Mouse (Mus musculus) liver, embryonic 13.5 days (tissue): ENCODE data around the gene Smco3. TPM values are rescaled to one million over a fixed set of nuclear protein-coding genes. Genes with fewer than 3 reads are reported as not detected.

Experiments used
- ATAC-seq: fragments of 200-750 bp; cut with Nextera tagmentation; 2 replicates; pipeline ENCODE4 v1.8.0; 2017; ENCODE audit warnings: low read depth, mild to moderate bottlenecking, moderate number of reproducible peaks, moderate library complexity
- DNase-seq: peaks from one replicate; pipeline ENCODE4 v3.0.0; 2022
- H3K27ac ChIP-seq: fragments of 300-500 bp; sonication (generic); 2 replicates; pipeline ENCODE4 v1.5.1; 2015; ENCODE audit warnings: moderate library complexity, mild to moderate bottlenecking, inconsistent platforms
- H3K27me3 ChIP-seq: fragments of 300-500 bp; sonication (generic); 2 replicates; pipeline ENCODE4 v1.6.1; 2015; ENCODE audit warnings: mild to moderate bottlenecking, inconsistent platforms
- H3K36me3 ChIP-seq: fragments of 300-500 bp; sonication (generic); 2 replicates; pipeline ENCODE4 v1.6.1; 2015; ENCODE audit warnings: mild to moderate bottlenecking, inconsistent platforms
- H3K4me1 ChIP-seq: fragments of 300-500 bp; sonication (generic); replicated peaks from 2 replicates; pipeline ENCODE4 v1.6.1; 2015; ENCODE audit warnings: inconsistent platforms
- H3K4me2 ChIP-seq: fragments of 300-500 bp; sonication (generic); 2 replicates; pipeline ENCODE4 v1.6.1; 2015; ENCODE audit warnings: inconsistent platforms, mild to moderate bottlenecking, moderate library complexity
- H3K4me3 ChIP-seq: fragments of 300-500 bp; sonication (generic); replicated peaks from 2 replicates; pipeline ENCODE4 v1.5.1; 2015; ENCODE audit warnings: mild to moderate bottlenecking, inconsistent platforms
- H3K9ac ChIP-seq: fragments of 300-500 bp; sonication (generic); 2 replicates; pipeline ENCODE4 v1.6.1; 2015; ENCODE audit warnings: mild to moderate bottlenecking, inconsistent platforms
- H3K9me3 ChIP-seq: fragments of 300-500 bp; sonication (generic); replicated peaks from 2 replicates; pipeline ENCODE4 v1.6.1; 2016; ENCODE audit warnings: inconsistent platforms
- WGBS: fragments of 180-500 bp; shearing (Covaris S2); methylation state at CpG from one replicate; pipeline ENCODE4 v1.1.7; 2015; ENCODE audit not compliant: insufficient replicate concordance; 5-methylcytosine and 5-hydroxymethylcytosine counted together
- polyA plus RNA-seq: library from polyadenylated mRNA; unstranded; fragments of >200 nt; fragmentation: Nextera tagmentation; extraction: Ambion mirVana; gene quantifications from 2 replicates; pipeline ENCODE4 v1.2.1, GENCODE M21; 2015

Gene Smco3
- polyA plus RNA-seq, 1 experiment from 2014 or later: not detected

GRCm38 (mm10) chr6:136857873-136858260 is 22.6 kb upstream of the Smco3 start:
- Histone ChIP-seq H3K4me1 (peaks cover 69% of the 10 kb centered on the region), H3K27me3 (no peaks in the 10 kb centered on the region), H3K36me3 (peaks cover 31% of the 10 kb centered on the region), H3K9ac (peak overlapping the region; percentile 91), H3K9me3 (no peaks in the 10 kb centered on the region), H3K27ac (peak overlapping the region; percentile 99), H3K4me2 (peak overlapping the region; percentile 71), H3K4me3 (peak overlapping the region; percentile 80)
- ATAC-seq: peak; percentile 69
- DNase-seq: no peak
- 2% methylated on average over 11 of the region's 11 CpGs for WGBS

GRCm38 (mm10) chr6:136857186-136857872 is 22.1 kb upstream of the Smco3 start, which contains the start of gene Art4:
Gene Art4, minus strand, starts transcription at chr6:136857733.
- Histone ChIP-seq H3K9ac (peak within 1 kb of the TSS; percentile 91), H3K27ac (peak within 1 kb of the TSS; percentile 99), H3K27me3 (no peaks in the 10 kb centered on the region), H3K4me1 (peaks cover 74% of the 10 kb centered on the region), H3K4me3 (peak within 1 kb of the TSS; percentile 80), H3K4me2 (peak within 1 kb of the TSS; percentile 71), H3K36me3 (peaks cover 37% of the 10 kb centered on the region), H3K9me3 (no peaks in the 10 kb centered on the region)
- DNase-seq (peak; percentile 89), ATAC-seq (peak; percentile 98)
- WGBS: 10% methylated on average over 18 of the region's 18 CpGs

- peak; percentile 57 for DNase-seq
- H3K9me3 ChIP-seq: no peaks in the 10 kb centered on the region
- peaks cover 48% of the 10 kb centered on the region for H3K36me3 ChIP-seq
- peak overlapping the region; percentile 80 for H3K4me3 ChIP-seq
- WGBS: 25% methylated on average over 14 of the region's 14 CpGs
- no peaks in the 10 kb centered on the region for H3K27me3 ChIP-seq
- peak overlapping the region; percentile 71 for H3K4me2 ChIP-seq
- peak overlapping the region; percentile 91 for H3K9ac ChIP-seq
- H3K27ac ChIP-seq: peak overlapping the region; percentile 99
- peak; percentile 21; the same call in 1 of the 2 replicates for ATAC-seq
- H3K4me1 ChIP-seq: peaks cover 82% of the 10 kb centered on the region
These were observed 20.9 kb upstream of the Smco3 start for GRCm38 (mm10) chr6:136856071-136856636.

DNA sequence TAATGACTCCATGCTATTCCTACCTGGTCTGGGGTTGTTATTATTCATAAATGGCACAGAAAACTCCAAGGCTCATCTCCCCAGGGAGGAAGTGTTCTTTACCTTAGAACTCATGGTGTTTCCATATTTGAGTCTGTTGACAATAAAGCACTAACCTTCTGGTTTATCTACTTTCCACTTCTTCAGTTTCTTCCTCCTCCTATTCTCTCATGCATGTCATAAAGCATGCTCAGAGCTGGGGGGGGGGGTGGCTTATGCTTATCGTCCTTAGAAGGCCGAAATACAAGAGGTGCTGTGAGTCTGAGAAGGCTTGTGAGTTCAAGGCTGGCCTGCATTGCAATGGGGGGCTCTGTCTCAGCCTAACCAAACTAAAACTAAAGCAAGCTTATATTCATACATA is 19.9 kb upstream of the Smco3 start:
- no peak for ATAC-seq
- Histone ChIP-seq H3K9me3 (no peaks in the 10 kb centered on the region), H3K4me3 (peak overlapping the region; percentile 80), H3K4me2 (peak overlapping the region; percentile 71), H3K4me1 (peaks cover 84% of the 10 kb centered on the region), H3K27ac (peak overlapping the region; percentile 99), H3K27me3 (no peaks in the 10 kb centered on the region), H3K9ac (peak overlapping the region; percentile 91), H3K36me3 (peaks cover 58% of the 10 kb centered on the region)
- no peak for DNase-seq
- WGBS: 16% methylated on average over 2 of the region's 2 CpGs

DNA sequence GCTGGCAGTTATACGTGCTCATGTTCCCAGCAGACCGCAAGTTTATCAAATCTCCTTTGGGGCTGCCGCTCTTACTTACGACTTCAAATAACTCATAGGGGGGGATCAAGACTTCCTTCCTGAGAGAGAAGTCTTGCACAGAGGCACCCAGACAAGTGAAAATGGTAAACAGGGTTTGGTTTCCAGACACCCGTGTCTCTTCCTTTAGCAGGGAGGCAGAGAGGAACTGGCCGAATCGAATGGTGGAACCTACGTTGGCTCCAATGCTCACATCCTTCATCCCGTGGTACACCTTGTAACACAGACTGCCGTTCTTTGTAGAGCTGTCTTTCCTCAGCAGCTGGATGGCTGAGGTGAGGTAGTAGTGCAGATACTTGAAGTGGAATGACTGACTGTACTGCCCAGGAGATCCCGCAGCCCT is 19.1 kb upstream of the Smco3 start:
- Histone ChIP-seq H3K9me3 (no peaks in the 10 kb centered on the region), H3K4me3 (peak overlapping the region; percentile 80), H3K27me3 (no peaks in the 10 kb centered on the region), H3K9ac (peak overlapping the region; percentile 91), H3K36me3 (peaks cover 66% of the 10 kb centered on the region), H3K4me2 (peak overlapping the region; percentile 71), H3K27ac (peak overlapping the region; percentile 99), H3K4me1 (peaks cover 84% of the 10 kb centered on the region)
- no peak for ATAC-seq
- WGBS: 38% methylated on average over 11 of the region's 11 CpGs
- DNase-seq: no peak

- Histone ChIP-seq H3K9ac (peak overlapping the region; percentile 54), H3K27ac (peak overlapping the region; percentile 81), H3K27me3 (no peaks in the 10 kb centered on the region), H3K4me1 (peaks cover 85% of the 10 kb centered on the region), H3K4me3 (peak overlapping the region; percentile 80), H3K36me3 (peaks cover 82% of the 10 kb centered on the region), H3K4me2 (peak overlapping the region; percentile 71), H3K9me3 (no peaks in the 10 kb centered on the region)
- DNase-seq (no peak), ATAC-seq (no peak)
- WGBS: 40% methylated on average over 3 of the region's 3 CpGs
These were observed 17.5 kb upstream of the Smco3 start for GRCm38 (mm10) chr6:136852762-136853161.

DNA sequence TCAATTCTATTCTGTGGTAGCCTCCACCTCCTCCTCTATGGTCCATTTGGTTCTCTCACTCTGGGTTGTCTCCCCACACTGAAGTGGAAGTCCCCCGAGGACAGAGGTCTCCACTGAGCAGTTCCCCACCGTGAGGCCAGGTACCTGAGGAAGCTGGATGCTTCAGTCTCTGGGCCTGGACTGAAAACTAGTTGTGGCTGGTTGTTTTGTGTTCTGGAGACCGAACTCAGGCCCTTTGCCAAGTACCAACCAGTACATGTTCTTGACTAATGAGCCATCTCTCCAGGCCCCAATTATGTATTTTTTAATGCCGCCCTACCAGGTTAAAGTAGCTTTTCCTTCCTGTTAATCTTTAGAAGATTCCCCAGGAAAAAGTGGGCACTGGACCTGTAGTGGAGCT is 17.1 kb upstream of the Smco3 start:
- Histone ChIP-seq H3K27me3 (no peaks in the 10 kb centered on the region), H3K27ac (peak overlapping the region; percentile 81), H3K9ac (peak overlapping the region; percentile 54), H3K36me3 (peaks cover 87% of the 10 kb centered on the region), H3K4me2 (peak overlapping the region; percentile 71), H3K4me3 (peak overlapping the region; percentile 80), H3K9me3 (no peaks in the 10 kb centered on the region), H3K4me1 (peaks cover 88% of the 10 kb centered on the region)
- ATAC-seq: no peak
- no peak for DNase-seq
- 79% methylated on average over 4 of the region's 4 CpGs for WGBS

- Histone ChIP-seq H3K9me3 (no peaks in the 10 kb centered on the region), H3K27me3 (no peaks in the 10 kb centered on the region), H3K4me3 (peak overlapping the region; percentile 3; the same call in 1 of the 2 replicates), H3K9ac (0 out of 2 replicates have a peak overlapping the region, but pooled peaks have one; percentile 7), H3K36me3 (peaks cover 95% of the 10 kb centered on the region), H3K27ac (peak overlapping the region; percentile 75), H3K4me1 (peaks cover 81% of the 10 kb centered on the region), H3K4me2 (peak overlapping the region; percentile 39; the same call in 1 of the 2 replicates)
- ATAC-seq (no peak), DNase-seq (no peak)
- WGBS: 49% methylated on average over 6 of the region's 6 CpGs
These were observed 15.0 kb upstream of the Smco3 start for GRCm38 (mm10) chr6:136850267-136850666.

DNA sequence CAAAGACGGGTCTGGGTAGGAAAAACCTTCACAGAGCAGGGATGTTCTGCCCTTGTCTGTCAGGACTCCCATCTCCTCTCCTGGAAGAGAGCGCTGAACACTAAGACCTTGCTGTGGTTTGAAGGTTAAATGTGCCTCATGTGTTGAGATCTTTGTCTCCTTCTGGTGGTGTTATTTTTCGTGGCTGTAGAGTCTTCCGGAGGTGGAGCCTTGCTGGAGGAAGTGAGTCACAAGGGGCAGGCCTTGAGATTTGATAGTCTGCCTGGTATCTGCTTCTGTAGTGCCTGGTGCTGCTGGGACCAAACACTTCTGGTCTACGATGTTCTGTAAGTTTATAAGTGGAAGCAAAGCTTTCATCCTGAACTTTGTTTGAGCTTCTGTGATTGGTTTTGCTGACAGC is 13.7 kb upstream of the Smco3 start:
- H3K36me3 ChIP-seq: peaks cover 82% of the 10 kb centered on the region
- peak overlapping the region; percentile 75 for H3K27ac ChIP-seq
- H3K9me3 ChIP-seq: no peaks in the 10 kb centered on the region
- DNase-seq (no peak), ATAC-seq (0 out of 2 replicates have a peak, but pooled peaks have one; percentile 29)
- WGBS: 73% methylated on average over 5 of the region's 5 CpGs
- H3K4me2 ChIP-seq: peak overlapping the region; percentile 39
- peak overlapping the region; percentile 31; the same call in 1 of the 2 replicates for H3K9ac ChIP-seq
- no peaks in the 10 kb centered on the region for H3K27me3 ChIP-seq
- 0 out of 2 replicates have a peak overlapping the region, but pooled peaks have one; percentile 6 for H3K4me3 ChIP-seq
- H3K4me1 ChIP-seq: peaks cover 68% of the 10 kb centered on the region

DNA sequence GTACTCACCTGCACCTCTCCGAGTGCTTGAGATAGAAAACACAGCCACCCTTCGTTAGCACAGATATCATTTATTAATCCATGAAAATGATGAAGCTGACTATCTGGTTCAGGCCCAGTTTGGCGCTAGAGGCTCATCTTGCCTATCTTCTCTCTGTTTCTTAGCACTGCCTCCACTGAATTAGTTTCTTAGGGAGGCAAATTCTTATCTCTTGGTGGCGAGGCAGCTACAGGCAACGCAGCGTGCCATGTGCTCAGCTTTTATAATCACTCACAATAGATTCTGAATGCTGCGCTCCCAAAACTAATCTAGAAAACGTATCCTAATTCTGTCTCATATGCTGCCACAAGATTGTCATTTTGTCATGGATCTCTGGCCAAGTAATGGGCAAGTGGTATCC is 13.1 kb upstream of the Smco3 start:
- Histone ChIP-seq H3K27ac (peak overlapping the region; percentile 75), H3K4me1 (peaks cover 62% of the 10 kb centered on the region), H3K9ac (peak overlapping the region; percentile 31), H3K4me2 (peak overlapping the region; percentile 39), H3K4me3 (peak overlapping the region; percentile 15), H3K9me3 (no peaks in the 10 kb centered on the region), H3K36me3 (peaks cover 77% of the 10 kb centered on the region), H3K27me3 (no peaks in the 10 kb centered on the region)
- ATAC-seq (peak; percentile 75), DNase-seq (no peak)
- WGBS: 30% methylated on average over 8 of the region's 8 CpGs

DNA sequence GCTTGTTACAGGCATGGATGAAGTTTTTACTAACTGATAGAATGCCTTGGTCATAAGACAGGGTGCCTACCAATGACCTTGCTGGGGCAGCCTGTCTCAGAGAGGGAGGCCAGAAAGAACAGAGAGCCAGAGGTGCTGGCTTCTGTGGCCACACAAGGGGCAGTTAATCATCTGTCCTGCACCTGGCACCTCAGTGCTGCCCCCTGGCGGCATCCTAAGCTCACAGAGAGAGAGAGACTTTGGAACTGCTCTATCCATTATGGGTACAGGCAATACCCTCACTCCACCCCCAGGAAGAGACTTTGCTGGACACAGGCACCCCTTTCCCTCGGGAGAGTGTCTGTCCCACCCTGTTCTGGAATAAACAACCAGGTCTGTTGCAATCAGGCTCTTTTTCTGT is 12.5 kb upstream of the Smco3 start:
- peak; percentile 70 for DNase-seq
- peaks cover 56% of the 10 kb centered on the region for H3K4me1 ChIP-seq
- no peaks in the 10 kb centered on the region for H3K27me3 ChIP-seq
- no peaks in the 10 kb centered on the region for H3K9me3 ChIP-seq
- peak overlapping the region; percentile 39 for H3K4me2 ChIP-seq
- ATAC-seq: peak; percentile 74
- peak overlapping the region; percentile 31; the same call in 1 of the 2 replicates for H3K9ac ChIP-seq
- WGBS: 20% methylated on average over 2 of the region's 2 CpGs
- peaks cover 71% of the 10 kb centered on the region for H3K36me3 ChIP-seq
- H3K4me3 ChIP-seq: peak overlapping the region; percentile 15
- H3K27ac ChIP-seq: peak overlapping the region; percentile 75
